Mouse (Mus musculus) brain, embryonic 14.5 days (tissue): Measurements from ENCODE around the gene Pwwp2a.

Experiments
- CTCF ChIP-seq: fragments of 200-500 bp; IDR thresholded peaks from 2 replicates; pipeline ENCODE4 v1.5.1; 2012; ENCODE audit warnings: inconsistent platforms, mild to moderate bottlenecking, moderate library complexity, borderline replicate concordance; ENCODE audit not compliant: insufficient read depth, insufficient read length; ENCODE audit errors: extremely low read depth
- POLR2A ChIP-seq: fragments of 200-500 bp; IDR thresholded peaks from 2 replicates; pipeline ENCODE4 v1.6.1; 2012; ENCODE audit warnings: mild to moderate bottlenecking, inconsistent platforms, borderline replicate concordance; ENCODE audit not compliant: poor library complexity, insufficient read depth, insufficient read length, severe bottlenecking; ENCODE audit errors: extremely low read depth

- TF ChIP-seq CTCF (peak; percentile 37; the same call in 1 of the 2 replicates), POLR2A (no peak)
Measured at GRCm38 (mm10) chr11:43645286-43645685, 36.5 kb upstream of the Pwwp2a start.
